Mouse (Mus musculus) kidney, embryonic 14.5 days (tissue): ENCODE measurements around the gene Ap4m1. TPM values are rescaled to one million over a fixed set of nuclear protein-coding genes. Genes with fewer than 3 reads are reported as not detected.
"Not testable (repeated sequence)": the region's sequence is repeated elsewhere in the genome, so short reads cannot be mapped to it uniquely, and the experiment has no call there.

ENCODE experiments used
- ATAC-seq: fragments of 200-750 bp; cut with Nextera tagmentation; 2 replicates; pipeline ENCODE4 v1.8.0; 2017; ENCODE audit warnings: moderate number of reproducible peaks, mild to moderate bottlenecking, moderate TSS enrichment, moderate library complexity; ENCODE audit not compliant: low FRiP score, low TSS enrichment
- H3K27ac ChIP-seq: fragments of 300-500 bp; sonication (generic); 2 replicates; pipeline ENCODE4 v1.5.1; 2014; ENCODE audit warnings: low read depth, mild to moderate bottlenecking, low read length, moderate library complexity, mixed read lengths
- H3K27me3 ChIP-seq: fragments of 300-500 bp; sonication (generic); 2 replicates; pipeline ENCODE4 v1.6.1; 2014; ENCODE audit warnings: mild to moderate bottlenecking, low read length; ENCODE audit not compliant: control insufficient read depth, insufficient read depth
- H3K36me3 ChIP-seq: fragments of 300-500 bp; sonication (generic); 2 replicates; pipeline ENCODE4 v1.6.1; 2014; ENCODE audit warnings: low read length, mixed read lengths; ENCODE audit not compliant: control insufficient read depth, insufficient read depth
- H3K4me1 ChIP-seq: fragments of 300-500 bp; sonication (generic); 2 replicates; pipeline ENCODE4 v1.6.1; 2014; ENCODE audit warnings: low read length, mixed read lengths; ENCODE audit not compliant: control insufficient read depth, insufficient read depth
- H3K4me2 ChIP-seq: fragments of 300-500 bp; sonication (generic); replicated peaks from 2 replicates; pipeline ENCODE4 v1.6.1; 2014; ENCODE audit warnings: low read depth, mild to moderate bottlenecking, low read length
- H3K4me3 ChIP-seq: fragments of 300-500 bp; sonication (generic); 2 replicates; pipeline ENCODE4 v1.5.1; 2014; ENCODE audit warnings: mild to moderate bottlenecking, low read length
- H3K9ac ChIP-seq: fragments of 300-500 bp; sonication (generic); 2 replicates; pipeline ENCODE4 v1.6.1; 2014; ENCODE audit warnings: low read depth, mild to moderate bottlenecking, low read length, moderate library complexity
- H3K9me3 ChIP-seq: fragments of 300-500 bp; sonication (generic); 2 replicates; pipeline ENCODE4 v1.6.1; 2016; ENCODE audit warnings: low read length; ENCODE audit not compliant: control insufficient read depth
- WGBS: fragments of 180-500 bp; shearing (Covaris S2); extraction: QIAGEN DNeasy Blood & Tissue Kit; methylation state at CpG from one replicate; pipeline ENCODE4 v1.1.7; 2014; 5-methylcytosine and 5-hydroxymethylcytosine counted together
- polyA plus RNA-seq: library from polyadenylated mRNA; unstranded; fragments of >200 nt; fragmentation: Nextera tagmentation; extraction: Ambion mirVana; gene quantifications from 2 replicates; pipeline ENCODE4 v1.2.1, GENCODE M21; 2014

Gene Ap4m1
- polyA plus RNA-seq, 1 experiment from 2014 or later, result 22.6 TPM

GRCm38 (mm10) chr5:138193771-138194727, 22.2 kb downstream of the Ap4m1 start, which contains the start of gene Mblac1:
Mblac1 (plus strand) TSS chr5:138194314.
- no peaks in the 10 kb centered on the region for H3K27me3 ChIP-seq
- peak; percentile 80 for ATAC-seq
- H3K4me3 ChIP-seq, result peak within 1 kb of the TSS; percentile 75
- peak within 1 kb of the TSS; percentile 90 for H3K27ac ChIP-seq
- H3K9me3 ChIP-seq, result no peaks in the 10 kb centered on the region
- H3K9ac ChIP-seq, result peak within 1 kb of the TSS; percentile 80
- 0 out of 2 replicates have a peak, but pooled peaks cover 4% of the 10 kb centered on the region for H3K4me1 ChIP-seq
- peaks cover 19% of the 10 kb centered on the region; the same call in 1 of the 2 replicates for H3K36me3 ChIP-seq
- 8% methylated on average over 54 of the region's 54 CpGs for WGBS
- peak within 1 kb of the TSS; percentile 97 for H3K4me2 ChIP-seq

DNA sequence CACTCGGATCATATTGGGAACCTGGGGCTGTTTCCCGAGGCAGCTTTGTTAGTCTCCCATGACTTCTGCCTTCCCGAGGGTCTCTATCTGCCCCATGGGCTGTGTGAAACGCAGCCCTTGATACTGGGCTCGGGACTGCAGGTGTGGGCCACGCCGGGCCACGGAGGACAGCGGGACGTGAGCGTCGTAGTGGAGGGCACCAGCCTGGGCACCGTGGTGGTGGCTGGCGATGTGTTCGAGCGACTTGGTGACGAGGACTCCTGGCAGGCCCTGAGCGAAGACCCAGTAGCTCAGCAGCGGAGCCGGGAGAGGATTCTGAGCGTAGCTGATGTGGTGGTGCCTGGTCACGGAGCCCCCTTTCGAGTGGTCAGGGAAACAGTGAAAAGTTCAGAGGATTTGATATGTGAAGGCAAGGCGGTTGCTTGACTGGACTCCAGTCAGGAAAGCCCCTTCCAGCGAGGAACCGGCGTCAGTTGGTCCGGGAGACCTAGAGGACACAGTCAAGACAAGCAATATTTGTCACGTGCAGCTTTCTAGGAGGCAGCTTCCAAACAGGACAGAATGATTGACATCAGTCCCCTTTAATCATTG, 23.0 kb downstream of the Ap4m1 start:
- Histone ChIP-seq H3K9ac (peak overlapping the region; percentile 80), H3K9me3 (no peaks in the 10 kb centered on the region), H3K27ac (peak overlapping the region; percentile 90), H3K4me1 (0 out of 2 replicates have a peak, but pooled peaks cover 4% of the 10 kb centered on the region), H3K27me3 (no peaks in the 10 kb centered on the region), H3K36me3 (peaks cover 19% of the 10 kb centered on the region; the same call in 1 of the 2 replicates), H3K4me3 (peak overlapping the region; percentile 75), H3K4me2 (peak overlapping the region; percentile 97)
- peak; percentile 73 for ATAC-seq
- under 1% methylated on average over 29 of the region's 29 CpGs for WGBS

DNA sequence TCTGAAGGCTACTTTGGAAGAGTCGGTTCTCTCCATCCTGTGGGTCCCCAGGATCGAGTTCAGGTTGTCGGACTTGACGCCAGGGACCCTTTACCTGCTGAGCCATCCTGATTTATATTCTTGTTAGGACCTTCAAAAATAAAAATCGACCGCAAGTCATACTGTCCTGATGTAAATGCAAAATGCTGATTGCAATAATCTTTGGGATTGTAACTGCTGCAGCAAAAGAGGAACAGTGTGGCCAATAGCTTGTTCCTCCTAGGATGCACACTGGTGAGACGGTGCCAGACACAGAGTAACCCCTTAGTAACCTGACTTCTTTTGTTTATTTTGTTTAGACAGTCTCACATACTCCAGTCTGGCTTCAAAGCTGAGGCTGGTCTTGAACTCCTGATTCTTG, 23.7 kb downstream of the Ap4m1 start:
- no peak for ATAC-seq
- no peaks in the 10 kb centered on the region for H3K9me3 ChIP-seq
- peak overlapping the region; percentile 90; the same call in 1 of the 2 replicates for H3K27ac ChIP-seq
- no peaks in the 10 kb centered on the region for H3K27me3 ChIP-seq
- peaks cover 17% of the 10 kb centered on the region; the same call in 1 of the 2 replicates for H3K36me3 ChIP-seq
- 0 out of 2 replicates have a peak, but pooled peaks cover 4% of the 10 kb centered on the region for H3K4me1 ChIP-seq
- peak overlapping the region; percentile 80; the same call in 1 of the 2 replicates for H3K9ac ChIP-seq
- peak overlapping the region; percentile 97 for H3K4me2 ChIP-seq
- 67% methylated on average over 7 of the region's 7 CpGs for WGBS
- peak overlapping the region; percentile 75; the same call in 1 of the 2 replicates for H3K4me3 ChIP-seq

GRCm38 (mm10) chr5:138199576-138199975, 27.8 kb downstream of the Ap4m1 start:
- ATAC-seq, result no peak
- Histone ChIP-seq H3K9ac (no peak overlapping the region), H3K4me3 (no peak overlapping the region), H3K4me1 (0 out of 2 replicates have a peak, but pooled peaks cover 4% of the 10 kb centered on the region), H3K9me3 (peaks cover under 1% of the 10 kb centered on the region; the same call in 1 of the 2 replicates), H3K27me3 (no peaks in the 10 kb centered on the region), H3K4me2 (no peak overlapping the region), H3K36me3 (no peaks in the 10 kb centered on the region), H3K27ac (no peak overlapping the region)
- WGBS, result 13% methylated on average over 1 of the region's 1 CpGs

DNA sequence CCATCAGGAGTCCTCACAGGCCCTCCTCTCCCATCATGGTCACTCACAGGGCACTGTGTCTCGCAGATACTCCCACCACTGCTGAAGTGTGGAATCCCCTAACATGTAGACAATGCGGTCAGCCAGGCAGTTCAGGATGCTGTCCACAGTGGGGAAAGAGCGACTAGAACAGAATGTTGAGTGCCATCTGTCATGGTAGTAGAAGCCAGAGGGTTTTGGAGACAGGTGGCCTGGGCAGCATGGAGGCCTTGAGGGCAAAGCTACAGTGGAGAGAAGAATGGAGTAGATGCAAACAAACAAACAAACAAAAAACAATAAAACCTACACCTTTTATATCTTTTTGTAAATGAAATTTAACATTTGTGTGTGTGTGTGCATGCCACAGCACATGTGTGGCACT, 30.3 kb downstream of the Ap4m1 start:
- H3K27ac ChIP-seq, result no peak overlapping the region
- H3K4me2 ChIP-seq, result no peak overlapping the region
- ATAC-seq, result no peak
- 83% methylated on average over 3 of the region's 3 CpGs for WGBS
- no peaks in the 10 kb centered on the region for H3K36me3 ChIP-seq
- no peak overlapping the region for H3K4me3 ChIP-seq
- H3K9ac ChIP-seq, result no peak overlapping the region
- H3K27me3 ChIP-seq, result no peaks in the 10 kb centered on the region
- peaks cover 6% of the 10 kb centered on the region; the same call in 1 of the 2 replicates for H3K9me3 ChIP-seq
- no peaks in the 10 kb centered on the region for H3K4me1 ChIP-seq

- no peaks in the 10 kb centered on the region for H3K36me3 ChIP-seq
- no peak overlapping the region for H3K9ac ChIP-seq
- no peak for ATAC-seq
- 91% methylated on average over 1 of the region's 1 CpGs for WGBS
- H3K9me3 ChIP-seq, result peaks cover 6% of the 10 kb centered on the region; the same call in 1 of the 2 replicates
- H3K4me1 ChIP-seq, result no peaks in the 10 kb centered on the region
- no peak overlapping the region for H3K4me3 ChIP-seq
- H3K4me2 ChIP-seq, result no peak overlapping the region
- no peak overlapping the region for H3K27ac ChIP-seq
- no peaks in the 10 kb centered on the region for H3K27me3 ChIP-seq
These were observed 35.5 kb downstream of the Ap4m1 start for GRCm38 (mm10) chr5:138207253-138207652.

DNA sequence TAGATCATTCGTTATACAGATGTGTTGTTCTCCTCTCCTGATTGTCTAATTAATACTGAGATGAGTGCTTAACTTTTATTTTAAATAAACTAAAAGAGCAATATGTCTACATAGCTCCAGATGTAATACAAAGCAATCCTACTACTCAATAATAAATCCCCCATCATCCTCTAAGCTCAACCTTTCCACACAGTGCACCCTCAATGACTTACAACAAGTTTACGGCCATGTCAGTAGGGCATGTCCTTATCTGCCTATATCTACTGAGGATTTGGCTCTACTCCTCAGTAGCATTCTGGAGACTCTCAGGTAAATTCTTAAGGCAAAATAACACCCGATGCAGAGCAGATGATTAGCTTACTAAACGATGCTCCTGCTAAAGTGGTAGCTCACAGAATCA, 36.1 kb downstream of the Ap4m1 start:
- ATAC-seq, result no peak
- Histone ChIP-seq H3K4me1 (no peaks in the 10 kb centered on the region), H3K4me2 (no peak overlapping the region), H3K27ac (no peak overlapping the region), H3K4me3 (no peak overlapping the region), H3K9ac (no peak overlapping the region), H3K36me3 (no peaks in the 10 kb centered on the region), H3K27me3 (no peaks in the 10 kb centered on the region), H3K9me3 (peaks cover 6% of the 10 kb centered on the region; the same call in 1 of the 2 replicates)
- 89% methylated on average over 4 of the region's 4 CpGs for WGBS

DNA sequence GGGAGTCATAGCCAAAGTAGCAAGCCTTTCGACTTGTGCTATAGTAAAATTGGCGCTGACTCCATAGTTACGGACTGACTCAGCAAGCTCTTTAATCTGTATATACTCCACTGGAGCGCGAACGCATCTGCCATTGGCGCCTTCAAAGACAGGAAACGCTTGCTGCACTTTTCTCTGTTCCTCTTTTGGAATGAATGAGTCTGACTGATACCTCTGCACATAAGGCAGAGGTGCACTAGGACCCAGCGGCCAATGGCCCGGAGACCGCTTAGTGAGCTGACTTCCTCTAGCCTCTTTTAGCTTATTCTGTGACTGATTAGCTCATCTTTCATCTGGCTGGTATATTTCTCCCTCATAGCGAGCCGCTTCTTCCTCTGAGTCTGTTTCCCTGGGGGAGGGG, 44.8 kb downstream of the Ap4m1 start:
- not testable (repeated sequence) for H3K4me1 ChIP-seq, H3K4me3 ChIP-seq, ATAC-seq, H3K36me3 ChIP-seq, H3K9ac ChIP-seq, H3K4me2 ChIP-seq, H3K27ac ChIP-seq, H3K27me3 ChIP-seq
- H3K9me3 ChIP-seq, result peaks cover 17% of the 10 kb centered on the region; the same call in 1 of the 2 replicates
- WGBS, result 95% methylated on average over 13 of the region's 13 CpGs
